Mouse (Mus musculus) embryonic facial prominence, embryonic 13.5 days (tissue): ENCODE data around the gene Armc12. TPM values are rescaled to one million over a fixed set of nuclear protein-coding genes. Genes with fewer than 3 reads are reported as not detected.

Experiments
- ATAC-seq: fragments of 200-750 bp; cut with Nextera tagmentation; 2 replicates; pipeline ENCODE4 v1.8.0; 2017; ENCODE audit warnings: low read depth; ENCODE audit not compliant: insufficient number of reproducible peaks, insufficient read depth, low FRiP score, low TSS enrichment
- H3K27ac ChIP-seq: fragments of 300-500 bp; sonication (generic); 2 replicates; pipeline ENCODE4 v1.5.1; 2015; ENCODE audit warnings: moderate library complexity, mild to moderate bottlenecking, inconsistent platforms
- H3K27me3 ChIP-seq: fragments of 300-500 bp; sonication (generic); 2 replicates; pipeline ENCODE4 v1.6.1; 2015; ENCODE audit warnings: mild to moderate bottlenecking, inconsistent platforms
- H3K36me3 ChIP-seq: fragments of 300-500 bp; sonication (generic); 2 replicates; pipeline ENCODE4 v1.6.1; 2015; ENCODE audit warnings: mild to moderate bottlenecking, inconsistent platforms
- H3K4me1 ChIP-seq: fragments of 300-500 bp; sonication (generic); 2 replicates; pipeline ENCODE4 v1.6.1; 2015; ENCODE audit warnings: inconsistent platforms
- H3K4me2 ChIP-seq: fragments of 300-500 bp; sonication (generic); 2 replicates; pipeline ENCODE4 v1.6.1; 2015; ENCODE audit warnings: moderate library complexity, mild to moderate bottlenecking, inconsistent platforms
- H3K4me3 ChIP-seq: fragments of 300-500 bp; sonication (generic); 2 replicates; pipeline ENCODE4 v1.5.1; 2015; ENCODE audit warnings: mild to moderate bottlenecking, inconsistent platforms
- H3K9ac ChIP-seq: fragments of 300-500 bp; sonication (generic); 2 replicates; pipeline ENCODE4 v1.6.1; 2015; ENCODE audit warnings: mild to moderate bottlenecking, inconsistent platforms
- H3K9me3 ChIP-seq: fragments of 300-500 bp; sonication (generic); 2 replicates; pipeline ENCODE4 v1.6.1; 2016; ENCODE audit warnings: inconsistent platforms
- WGBS: fragments of 180-500 bp; shearing (Covaris S2); methylation state at CpG from one replicate; pipeline ENCODE4 v1.1.7; 2015; ENCODE audit warnings: mixed read lengths; 5-methylcytosine and 5-hydroxymethylcytosine counted together
- polyA plus RNA-seq: library from polyadenylated mRNA; unstranded; fragments of >200 nt; fragmentation: Nextera tagmentation; extraction: Ambion mirVana; gene quantifications from 2 replicates; pipeline ENCODE4 v1.2.1, GENCODE M21; 2015

The Armc12 gene
- polyA plus RNA-seq, 1 experiment from 2014 or later = not detected

DNA sequence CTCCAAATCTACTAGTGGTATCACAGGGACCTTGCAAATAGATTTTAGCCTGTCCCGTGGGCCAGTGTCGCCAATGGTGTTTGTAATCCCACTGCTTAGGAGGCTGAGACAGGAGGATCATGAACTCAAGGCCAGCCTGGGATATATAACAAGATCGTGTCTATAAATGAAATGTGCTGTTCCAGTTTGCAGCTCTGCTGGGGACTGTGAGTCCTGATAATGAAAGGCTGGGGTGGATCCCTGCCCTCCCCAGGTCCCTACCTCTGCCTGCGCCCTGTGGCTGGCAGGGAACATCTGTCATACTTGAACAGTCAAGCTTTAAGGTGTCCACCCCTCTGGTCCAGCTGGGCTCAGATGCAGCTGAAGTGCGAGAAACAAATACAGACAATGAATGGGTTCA lies 16.1 kb upstream of the Armc12 start:
- H3K36me3 ChIP-seq = no peaks in the 10 kb centered on the region
- no peaks in the 10 kb centered on the region for H3K9me3 ChIP-seq
- no peak overlapping the region for H3K9ac ChIP-seq
- H3K27ac ChIP-seq = no peak overlapping the region
- ATAC-seq = no peak
- WGBS = 82% methylated on average over 5 of the region's 5 CpGs
- H3K4me2 ChIP-seq = no peak overlapping the region
- H3K4me3 ChIP-seq = no peak overlapping the region
- H3K27me3 ChIP-seq = peaks cover 4% of the 10 kb centered on the region; the same call in 1 of the 2 replicates
- H3K4me1 ChIP-seq = peaks cover 44% of the 10 kb centered on the region

DNA sequence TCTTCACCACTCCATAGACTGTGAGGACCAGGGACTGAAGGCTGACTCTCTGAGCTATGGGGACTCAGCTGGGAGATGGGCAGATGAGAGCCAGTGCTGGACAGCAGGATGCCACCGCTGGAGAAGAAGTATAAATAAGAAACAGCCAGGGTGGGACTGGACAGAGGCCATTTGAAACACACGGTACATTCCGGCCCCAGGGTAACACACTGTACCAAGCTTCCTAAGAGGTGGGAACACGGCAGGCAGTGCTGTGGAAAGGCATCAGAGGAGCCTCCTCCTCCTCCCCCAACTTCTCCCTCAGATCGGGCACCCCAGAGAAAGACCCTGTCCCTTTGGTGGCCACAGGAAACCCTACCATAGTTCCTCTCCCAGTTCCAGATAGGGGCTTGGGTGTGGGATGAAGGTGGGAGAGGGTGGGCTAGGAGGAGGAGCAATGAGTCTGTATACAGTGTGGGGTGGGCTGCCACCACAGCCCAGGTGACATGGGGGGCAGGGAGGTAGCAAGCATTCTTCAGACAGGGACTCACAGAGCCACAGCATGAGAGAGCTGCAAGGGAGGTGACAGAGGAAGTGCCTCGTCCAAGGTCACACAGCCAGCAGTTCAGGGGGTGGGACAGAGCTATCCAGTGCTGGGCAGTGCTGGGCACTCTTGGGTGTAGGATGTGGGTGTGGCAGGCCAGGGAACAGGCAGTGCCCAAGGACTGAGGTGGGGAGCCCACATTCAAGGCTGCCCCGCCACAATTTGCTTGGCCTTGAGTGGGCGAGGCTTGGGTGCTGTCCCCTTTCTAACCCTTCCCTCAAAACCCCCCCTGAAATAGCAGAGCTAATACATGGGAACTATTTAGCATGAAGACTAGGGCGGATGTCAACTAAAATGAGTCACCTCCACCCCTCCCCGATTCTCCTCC lies 14.9 kb upstream of the Armc12 start:
- no peak overlapping the region for H3K4me3 ChIP-seq
- no peaks in the 10 kb centered on the region for H3K36me3 ChIP-seq
- no peaks in the 10 kb centered on the region for H3K9me3 ChIP-seq
- peaks cover 37% of the 10 kb centered on the region for H3K4me1 ChIP-seq
- ATAC-seq = no peak
- peaks cover 6% of the 10 kb centered on the region; the same call in 1 of the 2 replicates for H3K27me3 ChIP-seq
- H3K4me2 ChIP-seq = no peak overlapping the region
- H3K9ac ChIP-seq = no peak overlapping the region
- 58% methylated on average over 10 of the region's 10 CpGs for WGBS
- no peak overlapping the region for H3K27ac ChIP-seq

DNA sequence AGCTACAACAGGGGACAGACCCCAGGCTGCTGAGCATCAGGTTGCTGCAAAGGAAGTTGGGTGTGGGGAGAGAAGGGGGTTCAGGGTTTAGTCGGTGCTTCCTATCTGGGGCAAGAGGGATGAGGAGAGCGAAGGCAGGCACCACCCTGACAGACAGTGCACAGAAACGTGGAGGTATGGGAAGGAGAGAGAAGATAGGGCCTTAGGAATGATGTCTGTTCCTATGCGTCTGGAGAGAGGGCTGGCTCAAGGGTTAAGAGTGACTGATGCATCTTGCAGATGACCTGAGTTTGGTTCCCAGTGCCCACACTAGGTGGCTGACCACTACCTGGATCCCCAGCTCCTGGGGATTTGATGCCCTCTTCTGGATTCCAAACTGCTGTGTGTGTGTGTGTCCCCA lies 13.7 kb upstream of the Armc12 start:
- H3K9me3 ChIP-seq = no peaks in the 10 kb centered on the region
- 67% methylated on average over 4 of the region's 4 CpGs for WGBS
- H3K4me3 ChIP-seq = no peak overlapping the region; the same call in 1 of the 2 replicates
- H3K27me3 ChIP-seq = peaks cover 12% of the 10 kb centered on the region; the same call in 1 of the 2 replicates
- no peak overlapping the region for H3K27ac ChIP-seq
- H3K4me2 ChIP-seq = peak overlapping the region; percentile 91
- ATAC-seq = no peak
- peaks cover 33% of the 10 kb centered on the region for H3K4me1 ChIP-seq
- no peaks in the 10 kb centered on the region for H3K36me3 ChIP-seq
- peak overlapping the region; percentile 62; the same call in 1 of the 2 replicates for H3K9ac ChIP-seq

- peaks cover 37% of the 10 kb centered on the region for H3K4me1 ChIP-seq
- H3K4me2 ChIP-seq = peak within 1 kb of the TSS; percentile 91
- 0 out of 2 replicates have a peak, but pooled peaks have one; percentile 12 for ATAC-seq
- WGBS = under 1% methylated on average over 16 of the region's 16 CpGs
- H3K4me3 ChIP-seq = peak within 1 kb of the TSS; percentile 50
- peaks cover 12% of the 10 kb centered on the region; the same call in 1 of the 2 replicates for H3K27me3 ChIP-seq
- H3K9ac ChIP-seq = peak within 1 kb of the TSS; percentile 62
- no peaks in the 10 kb centered on the region for H3K9me3 ChIP-seq
- no peaks in the 10 kb centered on the region for H3K36me3 ChIP-seq
- H3K27ac ChIP-seq = peak within 1 kb of the TSS; percentile 86
Measured at GRCm38 (mm10) chr17:28517441-28517955, 13.1 kb upstream of the Armc12 start, which contains the start of gene Fkbp5. Gene Fkbp5, minus strand, starts transcription at chr17:28517527.

DNA sequence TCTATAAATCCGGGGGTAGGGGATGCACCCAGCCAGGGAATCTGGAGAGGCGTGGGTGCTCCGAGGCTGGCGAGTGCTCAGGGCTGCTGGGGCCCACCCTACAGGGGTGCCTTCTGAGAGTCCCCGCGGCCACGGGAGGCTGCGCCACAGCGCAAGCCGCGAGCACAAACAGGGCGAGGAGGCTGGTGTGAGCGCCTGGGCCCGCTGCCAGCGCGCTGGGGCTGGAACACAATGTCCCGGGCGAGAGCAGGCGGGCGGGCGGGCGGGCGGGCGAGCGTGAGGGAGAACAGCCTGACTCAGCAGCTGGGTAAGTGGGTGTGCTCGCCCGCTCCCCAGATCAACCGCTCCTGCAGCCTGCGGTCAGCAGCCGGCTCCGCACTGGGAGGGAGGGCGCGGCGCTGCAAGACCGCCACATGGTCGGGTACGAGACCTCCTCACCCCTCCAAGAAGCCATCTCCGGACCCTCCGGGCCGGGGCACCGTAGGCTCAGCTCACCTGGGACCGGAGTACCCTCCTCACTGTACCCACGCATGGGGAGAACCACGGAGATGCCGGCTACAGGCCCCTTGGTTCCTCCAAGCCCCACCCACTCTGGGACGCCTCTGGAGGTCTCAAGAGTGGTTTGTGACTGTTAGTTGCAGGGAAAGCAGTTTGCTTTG lies 12.5 kb upstream of the Armc12 start:
- Histone ChIP-seq H3K4me3 (peak overlapping the region; percentile 50), H3K4me1 (peaks cover 33% of the 10 kb centered on the region), H3K9ac (peak overlapping the region; percentile 62), H3K27ac (peak overlapping the region; percentile 86), H3K27me3 (peaks cover 12% of the 10 kb centered on the region; the same call in 1 of the 2 replicates), H3K36me3 (no peaks in the 10 kb centered on the region), H3K4me2 (peak overlapping the region; percentile 91), H3K9me3 (no peaks in the 10 kb centered on the region)
- peak; percentile 78 for ATAC-seq
- 0% methylated on average over 41 of the region's 46 CpGs for WGBS

DNA sequence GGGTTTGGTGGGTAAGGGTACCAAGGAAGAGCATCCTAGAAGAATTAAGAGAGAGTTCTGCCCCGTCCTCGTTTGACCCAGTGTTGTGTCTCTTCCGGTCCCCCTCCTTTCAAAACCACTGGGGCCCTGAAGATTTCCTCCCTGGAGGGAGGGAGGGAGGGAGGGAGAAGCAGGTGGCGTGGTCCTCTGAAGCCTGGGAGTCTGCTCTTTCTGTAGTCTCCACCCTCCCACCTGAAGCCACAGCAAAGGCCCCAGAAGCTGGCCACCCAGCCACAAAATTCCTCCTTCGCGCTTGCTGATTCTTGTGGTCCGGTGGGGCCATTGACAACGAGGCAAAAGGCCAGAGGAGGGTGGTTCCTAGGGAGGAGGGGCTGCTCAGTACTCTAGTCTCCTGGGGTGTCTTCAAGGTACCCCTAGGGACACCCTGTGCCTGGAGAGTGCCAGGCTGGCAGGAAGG lies 12.0 kb upstream of the Armc12 start:
- Histone ChIP-seq H3K36me3 (no peaks in the 10 kb centered on the region), H3K9me3 (no peaks in the 10 kb centered on the region), H3K4me1 (peaks cover 38% of the 10 kb centered on the region), H3K27ac (peak overlapping the region; percentile 86), H3K4me3 (peak overlapping the region; percentile 50), H3K4me2 (peak overlapping the region; percentile 91), H3K27me3 (peaks cover 12% of the 10 kb centered on the region; the same call in 1 of the 2 replicates), H3K9ac (peak overlapping the region; percentile 62)
- ATAC-seq = no peak
- 20% methylated on average over 8 of the region's 8 CpGs for WGBS

DNA sequence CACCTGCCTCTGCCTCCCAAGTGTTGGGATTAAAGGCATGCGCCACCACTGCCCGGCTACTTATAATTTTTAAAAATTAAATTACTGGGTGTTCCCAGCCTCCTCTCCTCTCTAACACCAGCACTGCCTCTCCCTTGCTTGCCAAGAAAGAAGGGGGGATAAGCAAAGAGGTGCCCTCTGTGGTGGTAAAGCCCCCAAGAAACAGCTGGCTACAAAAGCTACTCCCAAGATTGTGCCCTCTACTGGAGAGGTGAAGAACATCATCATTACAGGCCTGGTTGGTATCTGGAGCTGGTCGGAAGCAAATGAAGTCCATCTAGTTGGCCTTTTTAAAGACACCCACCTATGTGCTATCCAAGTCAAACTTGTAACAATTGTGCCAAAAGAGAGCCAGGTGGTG lies 10.8 kb upstream of the Armc12 start:
- Histone ChIP-seq H3K9me3 (no peaks in the 10 kb centered on the region), H3K4me3 (no peak overlapping the region), H3K36me3 (no peaks in the 10 kb centered on the region), H3K27me3 (peaks cover 12% of the 10 kb centered on the region; the same call in 1 of the 2 replicates), H3K4me2 (no peak overlapping the region), H3K4me1 (peaks cover 46% of the 10 kb centered on the region), H3K27ac (no peak overlapping the region), H3K9ac (no peak overlapping the region)
- 89% methylated on average over 3 of the region's 3 CpGs for WGBS
- no peak for ATAC-seq

DNA sequence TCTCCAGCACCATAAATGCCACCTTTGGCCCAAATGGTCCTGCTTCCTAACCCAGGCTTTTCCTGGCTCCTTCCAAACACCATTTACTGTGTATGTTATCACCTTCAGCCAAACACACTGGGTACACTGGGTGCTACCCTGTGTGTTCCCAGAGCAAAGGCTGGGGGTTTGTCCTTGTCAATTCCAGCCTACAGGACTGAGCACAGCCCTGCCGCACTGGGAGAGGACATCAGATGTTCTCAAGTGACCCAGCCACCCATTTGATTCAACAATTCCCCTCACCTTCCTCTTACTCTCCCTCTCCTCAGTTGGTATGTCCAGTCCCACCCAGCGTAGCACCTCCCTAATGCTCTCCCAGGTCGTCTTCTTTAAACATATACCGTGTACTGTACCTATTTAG lies 10.0 kb upstream of the Armc12 start:
- Histone ChIP-seq H3K4me1 (peaks cover 46% of the 10 kb centered on the region), H3K9me3 (no peaks in the 10 kb centered on the region), H3K27me3 (peaks cover 12% of the 10 kb centered on the region; the same call in 1 of the 2 replicates), H3K4me2 (no peak overlapping the region), H3K9ac (no peak overlapping the region), H3K4me3 (no peak overlapping the region), H3K27ac (no peak overlapping the region), H3K36me3 (no peaks in the 10 kb centered on the region)
- no peak for ATAC-seq
- 81% methylated on average over 4 of the region's 4 CpGs for WGBS

DNA sequence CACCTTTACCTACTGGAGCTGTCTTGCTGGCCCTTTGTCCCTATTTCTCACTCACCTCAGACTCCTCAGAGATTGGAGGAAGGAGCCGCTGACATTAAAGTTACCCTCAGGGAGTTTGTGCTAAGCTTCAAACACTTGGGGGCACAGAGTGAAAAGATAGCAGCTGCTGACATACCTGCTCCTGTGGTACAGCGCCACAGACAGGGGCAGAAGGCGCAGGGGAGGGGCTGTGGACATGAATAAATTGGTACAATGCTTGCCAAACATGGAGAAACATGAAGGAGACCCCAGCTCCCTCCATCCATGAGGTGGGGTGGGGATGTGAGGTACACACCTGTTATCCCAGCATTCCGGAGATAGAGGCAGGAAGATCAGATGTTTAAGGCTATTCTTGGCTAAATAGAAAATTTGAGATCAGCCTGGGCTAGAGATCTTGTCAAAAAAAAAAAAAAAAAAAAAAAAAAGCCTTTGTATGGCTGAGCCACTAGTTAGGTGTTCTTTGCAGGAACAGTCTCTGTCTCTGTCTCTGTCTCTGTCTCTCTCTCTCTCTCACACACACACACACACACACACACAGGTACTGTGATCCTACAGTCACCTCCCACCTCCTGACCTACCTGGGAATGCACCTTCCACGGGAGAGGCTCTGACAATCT lies 9.4 kb upstream of the Armc12 start:
- Histone ChIP-seq H3K4me1 (peaks cover 46% of the 10 kb centered on the region), H3K4me2 (no peak overlapping the region), H3K9me3 (no peaks in the 10 kb centered on the region), H3K36me3 (no peaks in the 10 kb centered on the region), H3K9ac (no peak overlapping the region), H3K27me3 (peaks cover 8% of the 10 kb centered on the region; the same call in 1 of the 2 replicates), H3K4me3 (no peak overlapping the region), H3K27ac (no peak overlapping the region)
- ATAC-seq = no peak
- 68% methylated on average over 5 of the region's 5 CpGs for WGBS

DNA sequence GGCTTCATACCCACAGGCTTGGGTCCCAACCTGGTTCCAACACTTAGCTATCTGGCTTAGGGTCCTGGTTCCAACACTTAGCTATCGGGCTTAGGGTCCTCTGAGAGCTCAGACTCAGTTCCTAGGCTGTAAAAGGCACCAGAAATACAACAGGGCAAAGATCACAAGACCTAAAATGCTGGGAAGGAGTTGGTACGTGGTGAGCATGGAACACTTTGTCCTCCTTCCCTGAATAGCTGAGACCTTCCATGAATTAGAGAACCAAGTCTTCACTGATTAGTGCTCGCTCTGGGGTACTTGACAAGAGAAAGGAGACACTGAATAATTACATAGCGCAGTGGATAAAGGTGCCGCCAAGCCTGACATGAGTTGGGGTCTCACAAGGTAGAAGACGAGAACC lies 8.7 kb upstream of the Armc12 start:
- peak overlapping the region; percentile 69 for H3K4me3 ChIP-seq
- H3K4me1 ChIP-seq = peaks cover 44% of the 10 kb centered on the region
- no peak for ATAC-seq
- H3K36me3 ChIP-seq = no peaks in the 10 kb centered on the region
- no peak overlapping the region for H3K27ac ChIP-seq
- H3K27me3 ChIP-seq = peaks cover 8% of the 10 kb centered on the region; the same call in 1 of the 2 replicates
- 35% methylated on average over 6 of the region's 6 CpGs for WGBS
- no peaks in the 10 kb centered on the region for H3K9me3 ChIP-seq
- H3K4me2 ChIP-seq = peak overlapping the region; percentile 95
- H3K9ac ChIP-seq = peak overlapping the region; percentile 22; the same call in 1 of the 2 replicates
